Mouse (Mus musculus) adrenal gland, postnatal 4 days (tissue): ENCODE measurements around the gene Gm11444. TPM values are rescaled to one million over a fixed set of nuclear protein-coding genes. Genes with fewer than 3 reads are reported as not detected.

ENCODE experiments used
- DNase-seq, 2 experiments: peaks; one replicate each; pipeline ENCODE4 v3.0.0; 2021 to 2022; ENCODE audit warnings: low spot score in 2 of 2, mixed read lengths in 2 of 2
- total RNA-seq, 2 experiments: library from RNA; stranded (reverse); gene quantifications; 2 replicates each; pipeline ENCODE4 v1.2.3; 2021

Gene Gm11444
- total RNA-seq, 2 experiments from 2014 or later = not detected

GRCm38 (mm10) chr11:85836523-85837290 is 13.4 kb downstream of the Gm11444 start:
- DNase-seq = no peak

DNA sequence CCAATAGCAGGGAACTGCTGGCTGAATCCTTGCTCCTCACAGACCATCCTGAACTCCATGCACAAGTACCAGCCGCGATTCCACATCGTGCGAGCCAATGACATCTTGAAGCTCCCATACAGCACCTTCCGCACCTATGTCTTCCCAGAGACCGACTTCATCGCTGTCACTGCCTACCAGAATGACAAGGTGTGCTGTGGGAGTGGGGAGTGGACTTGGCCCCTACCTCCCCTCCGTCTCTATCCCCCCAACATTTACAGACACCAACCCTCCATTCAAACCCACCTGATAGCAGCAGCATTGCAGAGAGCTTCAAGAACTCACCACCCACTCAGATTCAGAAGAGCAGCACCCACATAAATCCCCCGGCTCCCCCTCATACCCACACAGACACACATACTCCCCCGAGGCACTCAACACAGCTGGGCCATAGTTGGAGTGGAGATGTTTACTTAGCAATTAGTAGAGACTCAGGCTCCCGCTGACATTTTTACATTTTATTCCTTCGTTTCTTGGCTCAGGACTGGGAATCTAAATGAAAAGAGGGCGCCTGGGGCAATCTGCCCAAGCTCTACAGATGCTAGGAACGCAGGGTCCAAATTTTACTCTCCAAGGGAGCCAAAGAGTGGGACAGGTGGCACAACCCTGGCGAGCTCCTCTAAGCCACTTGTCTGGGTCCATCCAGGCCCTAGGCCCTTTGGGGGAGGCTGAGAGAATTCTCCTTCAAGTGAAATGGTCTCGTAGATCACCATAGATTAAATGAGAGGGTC is 14.2 kb downstream of the Gm11444 start:
- no peak for DNase-seq

- no peak for DNase-seq
These were observed 15.0 kb downstream of the Gm11444 start for GRCm38 (mm10) chr11:85835001-85835752.

DNA sequence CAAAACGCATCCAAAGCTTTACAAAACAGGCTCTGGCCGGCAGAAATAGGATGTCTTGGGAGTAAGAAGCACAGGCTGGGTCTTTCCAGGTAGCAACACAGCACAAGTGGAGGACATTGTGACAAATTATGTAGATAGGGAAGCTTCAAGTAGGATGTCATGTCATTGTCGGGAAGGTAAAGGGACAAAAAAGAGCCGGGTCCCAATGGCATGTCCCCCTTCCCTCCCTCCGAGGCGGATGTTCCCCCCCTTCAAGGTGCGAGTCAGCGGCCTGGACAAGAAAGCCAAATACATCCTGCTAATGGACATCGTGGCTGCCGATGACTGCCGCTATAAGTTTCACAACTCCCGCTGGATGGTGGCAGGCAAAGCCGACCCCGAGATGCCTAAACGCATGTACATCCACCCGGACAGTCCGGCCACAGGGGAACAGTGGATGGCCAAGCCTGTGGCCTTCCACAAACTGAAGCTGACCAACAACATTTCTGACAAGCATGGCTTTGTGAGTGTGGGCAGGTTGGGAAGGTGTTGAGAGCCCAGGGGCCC is 15.7 kb downstream of the Gm11444 start:
- DNase-seq = no peak

- no peak for DNase-seq
These were observed 16.3 kb downstream of the Gm11444 start for GRCm38 (mm10) chr11:85833761-85834385.

DNA sequence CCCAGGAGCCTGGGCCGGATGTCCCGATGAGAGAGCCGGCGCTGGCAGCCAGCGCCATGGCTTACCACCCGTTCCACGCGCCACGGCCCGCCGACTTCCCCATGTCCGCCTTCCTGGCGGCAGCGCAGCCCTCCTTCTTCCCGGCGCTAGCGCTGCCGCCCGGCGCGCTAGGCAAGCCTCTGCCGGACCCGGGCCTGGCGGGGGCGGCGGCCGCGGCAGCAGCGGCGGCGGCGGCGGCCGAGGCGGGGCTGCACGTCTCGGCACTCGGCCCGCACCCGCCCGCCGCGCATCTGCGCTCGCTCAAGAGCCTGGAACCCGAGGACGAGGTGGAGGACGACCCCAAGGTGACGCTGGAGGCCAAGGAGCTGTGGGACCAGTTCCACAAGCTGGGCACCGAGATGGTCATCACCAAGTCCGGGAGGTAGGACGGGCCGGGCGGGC is 17.0 kb downstream of the Gm11444 start:
- no peak for DNase-seq

- DNase-seq = peak; percentile 63 to 73
These were observed 17.8 kb downstream of the Gm11444 start, which contains the start of gene Tbx2 for GRCm38 (mm10) chr11:85832231-85832924. Gene Tbx2 (plus strand): TSS chr11:85832551.

DNA sequence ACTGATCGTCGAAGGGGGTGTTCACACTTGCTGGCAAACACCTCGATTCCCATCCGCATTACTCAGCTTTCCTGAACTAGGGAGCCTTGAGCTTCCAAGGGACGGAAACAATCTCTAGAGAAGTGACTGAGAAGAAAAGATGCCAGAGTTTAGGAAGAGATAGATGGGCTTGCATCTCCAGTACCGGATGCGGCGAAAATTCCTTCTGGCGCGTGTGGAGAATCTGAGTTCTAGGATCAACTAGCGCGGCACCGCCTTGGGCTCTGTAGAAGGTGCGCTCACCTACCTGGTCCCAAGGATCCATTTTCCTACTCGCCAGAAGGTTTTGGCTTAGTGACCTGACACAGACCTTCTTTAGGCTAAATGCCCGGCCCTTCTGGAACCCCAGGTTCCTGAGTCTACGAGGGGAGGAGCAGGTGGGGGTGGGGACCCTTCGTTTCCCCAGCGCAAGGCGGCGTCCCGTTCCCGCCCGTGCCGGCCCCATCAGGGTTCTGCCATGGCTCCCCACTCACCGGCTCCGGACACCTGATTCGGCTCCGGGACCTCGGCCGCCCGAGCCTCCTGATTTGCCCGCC is 18.4 kb downstream of the Gm11444 start:
- DNase-seq = no peak

- no peak for DNase-seq
These were observed 19.2 kb downstream of the Gm11444 start for GRCm38 (mm10) chr11:85830901-85831341.

DNA sequence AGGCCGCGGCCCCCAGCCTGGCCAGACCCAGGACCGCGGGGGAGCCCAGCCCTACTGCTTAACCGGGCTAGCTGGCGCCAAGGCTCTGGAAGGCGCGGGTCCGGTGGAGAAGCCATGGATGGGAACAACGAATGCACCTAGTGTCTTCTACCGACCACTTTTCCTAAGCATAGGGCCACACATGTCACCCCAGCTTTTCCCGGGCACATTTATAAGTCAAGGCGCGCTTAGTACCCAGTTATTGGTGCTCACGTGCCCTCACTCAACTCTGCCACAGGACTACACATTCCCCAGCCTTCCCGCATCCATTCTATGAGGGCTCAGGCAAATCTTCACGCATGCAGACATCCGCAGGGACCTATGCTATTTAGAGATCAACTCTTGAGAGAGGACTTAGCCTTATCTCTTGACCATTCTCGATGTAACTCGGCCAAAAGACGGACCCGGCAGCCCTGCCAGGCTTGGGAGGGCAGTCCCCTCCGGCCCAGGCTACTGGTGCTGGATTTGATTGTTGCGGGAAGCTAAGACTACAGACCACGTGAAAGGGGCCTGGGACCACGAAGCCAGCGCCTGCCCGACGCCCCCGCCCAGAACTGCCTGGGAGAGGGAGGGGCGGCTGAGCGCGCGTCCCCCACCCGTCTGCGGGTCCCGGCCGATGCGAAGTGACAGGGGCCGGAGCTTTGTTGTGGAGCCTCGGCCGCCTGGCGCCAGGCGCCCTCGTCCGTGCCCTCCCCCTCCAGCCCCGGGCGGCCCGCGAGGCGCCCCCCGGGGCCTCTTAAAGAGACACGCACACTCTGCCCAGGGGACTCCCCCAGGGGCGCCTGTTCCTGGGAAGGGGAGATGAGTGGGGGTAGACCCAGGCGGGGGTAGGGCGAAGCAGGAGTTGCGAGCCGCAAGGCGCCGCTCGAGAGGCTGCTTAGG is 20.4 kb downstream of the Gm11444 start:
- DNase-seq = no peak

DNA sequence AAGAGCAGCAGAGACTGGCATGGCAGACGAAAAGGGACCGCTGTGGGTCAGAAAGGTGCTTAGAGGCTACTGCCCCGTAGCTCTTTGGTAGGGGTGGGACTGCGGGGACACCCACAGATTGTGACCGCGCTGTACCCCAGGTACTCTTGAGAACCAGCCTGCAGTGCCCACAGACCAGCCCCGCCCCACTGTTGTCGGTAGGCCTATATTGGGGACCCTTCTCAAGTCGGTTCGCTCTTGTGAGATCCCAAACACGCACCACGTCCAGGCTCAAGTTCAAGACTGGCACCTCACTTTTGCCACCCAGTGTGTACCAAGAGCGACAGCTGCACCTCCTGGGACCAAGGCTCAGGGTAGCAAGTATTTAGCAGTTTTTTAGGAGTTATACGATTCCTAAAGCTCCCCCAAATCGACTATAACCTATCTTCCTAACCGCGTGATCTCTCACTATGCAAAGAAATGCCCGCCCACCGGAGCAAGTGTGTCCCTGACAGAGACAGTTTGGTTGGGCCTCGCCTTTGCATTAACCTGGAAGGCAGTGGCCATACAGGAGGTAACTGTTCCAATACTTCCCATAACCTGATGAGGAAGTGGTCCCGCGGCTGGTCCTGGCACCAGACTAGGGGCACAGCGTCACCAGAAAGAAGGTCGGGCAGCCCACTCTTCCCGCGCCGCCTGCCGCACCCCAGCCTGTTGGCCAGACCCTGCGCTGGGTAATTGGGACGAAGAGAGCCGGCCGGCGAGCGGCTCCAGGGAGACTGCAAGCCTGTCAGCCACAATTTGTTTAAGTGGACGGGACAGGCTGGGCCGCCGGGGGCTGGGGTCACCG is 21.2 kb downstream of the Gm11444 start:
- DNase-seq = no peak

- DNase-seq = no peak
These were observed 22.8 kb downstream of the Gm11444 start for GRCm38 (mm10) chr11:85827342-85827741.

DNA sequence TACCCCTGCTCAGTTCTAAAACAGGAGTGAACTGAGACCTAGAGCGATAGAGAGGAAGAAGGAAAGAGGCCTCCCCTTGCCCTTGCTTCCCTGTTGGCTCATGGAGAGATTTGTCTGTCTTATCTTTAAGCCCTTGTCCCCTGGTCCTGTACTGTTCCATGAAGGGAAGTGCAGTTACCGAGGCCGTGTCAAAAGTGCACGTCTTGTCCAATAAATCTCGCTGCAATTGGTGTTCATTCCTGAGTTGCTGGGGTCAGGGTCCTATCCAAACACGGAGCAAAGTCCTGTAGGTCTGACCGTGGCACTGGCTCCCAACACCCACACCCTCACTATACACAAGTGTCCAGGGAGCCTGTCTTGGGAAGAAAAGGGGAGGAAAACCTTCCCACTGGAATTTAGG is 24.3 kb downstream of the Gm11444 start:
- no peak for DNase-seq

DNA sequence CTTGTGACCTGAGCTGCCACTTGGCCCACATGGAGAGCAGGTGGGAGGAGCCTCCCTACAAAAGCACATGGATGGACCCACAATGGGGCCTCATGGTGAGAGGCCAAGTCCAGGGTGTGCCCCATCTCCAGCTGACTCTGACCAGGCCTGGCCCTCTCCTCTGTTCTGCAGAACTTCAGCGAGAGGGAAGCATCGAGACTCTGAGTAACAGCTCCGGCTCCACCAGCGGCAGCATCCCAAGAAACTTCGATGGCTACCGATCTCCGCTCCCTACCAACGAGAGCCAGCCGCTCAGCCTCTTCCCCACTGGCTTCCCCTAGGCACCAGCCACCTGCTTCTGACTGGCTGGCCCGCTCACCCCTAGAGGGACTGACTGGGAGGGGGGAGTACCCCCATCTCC is 25.1 kb downstream of the Gm11444 start:
- DNase-seq = no peak

DNA sequence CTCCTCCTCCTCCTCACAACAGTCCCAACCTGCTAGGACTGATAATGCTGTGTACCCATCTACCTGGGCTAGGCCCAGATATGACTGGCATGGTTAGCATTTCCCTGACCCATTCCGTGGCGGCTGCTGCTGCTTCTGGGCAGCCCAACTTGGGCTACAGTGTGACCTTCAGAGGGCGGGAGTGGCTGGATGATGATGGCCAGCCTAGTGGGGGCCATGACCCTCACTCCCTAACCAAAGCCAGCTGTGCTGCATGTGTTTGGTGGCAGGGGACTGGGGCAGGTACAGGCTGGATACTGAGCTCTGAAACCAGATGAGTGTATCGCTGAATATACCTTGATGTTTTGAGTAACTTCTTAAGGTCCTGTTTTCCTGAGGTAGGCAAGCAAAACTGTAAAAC is 26.3 kb downstream of the Gm11444 start:
- no peak for DNase-seq

- DNase-seq = peak; percentile 71 to 85
These were observed 27.0 kb downstream of the Gm11444 start for GRCm38 (mm10) chr11:85823181-85823580.

- DNase-seq = no peak
These were observed 28.5 kb downstream of the Gm11444 start for GRCm38 (mm10) chr11:85821659-85822058.

GRCm38 (mm10) chr11:85820959-85821358 is 29.2 kb downstream of the Gm11444 start:
- no peak for DNase-seq
